Mouse (Mus musculus): Measurements from ENCODE around the gene Gm14444. TPM values are rescaled to one million over a fixed set of nuclear protein-coding genes. Genes with fewer than 3 reads are reported as not detected.

Gm14444 gene
- not detected for total RNA-seq (2023)

GRCm38 (mm10) chr2:175010022-175010421, at the start of gene Gm14444:
Gene Gm14444, plus strand, starts transcription at chr2:175010241.

DNA sequence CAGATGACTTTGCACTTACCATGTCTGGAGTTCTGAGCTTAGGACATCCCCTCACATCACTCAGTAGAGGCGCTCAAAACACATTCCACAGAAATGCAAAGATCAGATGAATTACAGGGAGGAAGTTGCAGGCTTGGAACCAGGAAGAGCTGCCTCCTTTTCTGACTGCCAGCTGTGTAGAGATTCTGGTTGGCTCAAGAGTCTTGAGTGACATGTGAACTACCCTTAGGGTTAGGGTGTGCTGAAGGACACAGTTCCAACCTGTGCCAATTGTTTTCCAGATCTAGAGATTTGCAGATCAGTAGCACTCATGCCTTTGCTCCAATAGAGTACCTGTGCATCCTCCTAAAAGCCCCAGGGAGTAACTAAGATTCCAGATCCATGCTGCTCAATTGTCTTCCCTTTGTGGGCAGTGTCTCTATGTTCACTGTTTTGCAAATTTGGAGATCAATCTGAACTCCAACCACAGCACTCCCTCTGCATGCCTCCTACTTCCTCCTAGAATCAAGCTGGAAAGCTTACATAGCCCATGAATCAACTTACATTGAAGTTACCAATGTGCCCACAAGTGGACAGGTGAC, 57.7 kb downstream of the Gm14444 start, which contains the start of gene Gm14393:
TSS of gene Gm14393 (minus strand) at position 101 of the 581 bp plus-strand sequence.

Other genes with a start within 250 kb of the Gm14444 start
- gene Edn3, start 249.6 kb upstream of the Gm14444 start, total RNA-seq (2023): under 1 TPM in 1 of 2 experiments, not detected in 1; 0.17 TPM
- not detected for gene Gm14393, start 57.5 kb downstream of the Gm14444 start, total RNA-seq (2023)
- gene Gm14399, start 131.8 kb downstream of the Gm14444 start, total RNA-seq (2023): 1 to 10 TPM; 4.7 to 6.8 TPM
- under 1 TPM; 0.12 to 0.41 TPM for gene Gm14443, start 165.6 kb downstream of the Gm14444 start, total RNA-seq (2023)
- 10 to 100 TPM; 18.2 to 29.4 TPM for gene Gm14391, start 196.7 kb downstream of the Gm14444 start, total RNA-seq (2023)